Mouse (Mus musculus) hematopoietic multipotent progenitor cell, adult 10-12 weeks (in vitro differentiated cells): ENCODE data around the gene Antxrl. TPM values are rescaled to one million over a fixed set of nuclear protein-coding genes. Genes with fewer than 3 reads are reported as not detected.

Experiments used
- polyA plus RNA-seq: library from polyadenylated mRNA; stranded (reverse); fragments of >175 nt; gene quantifications from 2 replicates; pipeline ENCODE4 v1.2.3, GENCODE M21; 2012; ENCODE audit warnings: low replicate concordance

Gene Antxrl
- not detected in 2 replicates for polyA plus RNA-seq

GRCm38 (mm10) chr14:34052516-34052915 lies at the start of gene Antxrl:
TSS of gene Antxrl (plus strand) at chr14:34052707.

GRCm38 (mm10) chr14:34015063-34015462 lies 37.4 kb upstream of the Antxrl start, which contains the start of gene Gm30083:
TSS of gene Gm30083 (minus strand) at chr14:34015182.

GRCm38 (mm10) chr14:34016381-34016780 lies 36.1 kb upstream of the Antxrl start, which contains the start of gene Gm5460:
TSS of gene Gm5460 (plus strand) at chr14:34016758.

GRCm38 (mm10) chr14:34085731-34086130 lies 33.2 kb downstream of the Antxrl start, which contains the start of gene Anxa8:
TSS of gene Anxa8 (plus strand) at chr14:34085981.

GRCm38 (mm10) chr14:34102601-34103000 lies 50.1 kb downstream of the Antxrl start, which contains the start of gene A630023A22Rik:
TSS of gene A630023A22Rik (minus strand) at chr14:34102754.

Other genes with a start within 250 kb of the Antxrl start
- 0.02 TPM in 1 of 2 replicates, not detected in the other for gene Gdf10, start 129.1 kb upstream of the Antxrl start, polyA plus RNA-seq
- gene Gdf2, start 111.7 kb upstream of the Antxrl start, polyA plus RNA-seq: not detected in 2 replicates
- gene Rbp3, start 98.7 kb upstream of the Antxrl start, polyA plus RNA-seq: 0.02 TPM in 1 of 2 replicates, not detected in the other
- not detected in 2 replicates for gene Zfp488, start 73.9 kb upstream of the Antxrl start, polyA plus RNA-seq
- gene Gm30083, start 37.5 kb upstream of the Antxrl start, polyA plus RNA-seq: not detected in 2 replicates
- gene Gm5460, start 35.9 kb upstream of the Antxrl start, polyA plus RNA-seq: not detected in 2 replicates
- 0.19 TPM in 1 of 2 replicates, not detected in the other for gene Anxa8, start 33.3 kb downstream of the Antxrl start, polyA plus RNA-seq
- gene A630023A22Rik, start 50.0 kb downstream of the Antxrl start, polyA plus RNA-seq: not detected in 2 replicates
- gene Npy4r, start 99.8 kb downstream of the Antxrl start, polyA plus RNA-seq: not detected in 2 replicates
- 0.01 and 0.25 TPM in 2 replicates for gene Gprin2, start 148.9 kb downstream of the Antxrl start, polyA plus RNA-seq
- 0.24 TPM in 1 of 2 replicates, not detected in the other for gene Syt15, start 166.9 kb downstream of the Antxrl start, polyA plus RNA-seq